Mouse (Mus musculus) embryonic facial prominence, embryonic 14.5 days (tissue): Measurements from ENCODE around the gene Dyrk1a. TPM values are rescaled to one million over a fixed set of nuclear protein-coding genes. Genes with fewer than 3 reads are reported as not detected.
A peak's percentile ranks its signal among the peaks of the same experiment; 100 is the strongest.

Source experiments
- ATAC-seq: fragments of 200-750 bp; cut with Nextera tagmentation; 2 replicates; pipeline ENCODE4 v1.8.0; 2017; ENCODE audit warnings: low read depth, moderate number of reproducible peaks, moderate TSS enrichment
- DNase-seq: peaks from one replicate; pipeline ENCODE4 v3.0.0-alpha.2; 2015; ENCODE audit warnings: low spot score
- H3K27ac ChIP-seq: fragments of 300-500 bp; sonication (generic); replicated peaks from 2 replicates; pipeline ENCODE4 v1.5.1; 2014; ENCODE audit warnings: low read depth, mild to moderate bottlenecking, low read length, moderate library complexity
- H3K27me3 ChIP-seq: fragments of 300-500 bp; sonication (generic); replicated peaks from 2 replicates; pipeline ENCODE4 v1.6.1; 2014; ENCODE audit warnings: low read length; ENCODE audit not compliant: control insufficient read depth, insufficient read depth
- H3K36me3 ChIP-seq: fragments of 300-500 bp; sonication (generic); 2 replicates; pipeline ENCODE4 v1.6.1; 2014; ENCODE audit warnings: low read length, mixed read lengths; ENCODE audit not compliant: control insufficient read depth, insufficient read depth
- H3K4me1 ChIP-seq: fragments of 300-500 bp; sonication (generic); 2 replicates; pipeline ENCODE4 v1.6.1; 2014; ENCODE audit warnings: antibody characterized with exemption, low read length; ENCODE audit not compliant: control insufficient read depth, insufficient read depth
- H3K4me2 ChIP-seq: fragments of 300-500 bp; sonication (generic); 2 replicates; pipeline ENCODE4 v1.6.1; 2014; ENCODE audit warnings: low read depth, mild to moderate bottlenecking, low read length, moderate library complexity, mixed read lengths
- H3K4me3 ChIP-seq: fragments of 300-500 bp; sonication (generic); 2 replicates; pipeline ENCODE4 v1.5.1; 2014; ENCODE audit warnings: low read depth, mild to moderate bottlenecking, low read length
- H3K9ac ChIP-seq: fragments of 300-500 bp; sonication (generic); 2 replicates; pipeline ENCODE4 v1.6.1; 2014; ENCODE audit warnings: low read depth, mild to moderate bottlenecking, low read length, moderate library complexity, mixed read lengths
- H3K9me3 ChIP-seq: fragments of 300-500 bp; sonication (generic); 2 replicates; pipeline ENCODE4 v1.6.1; 2016; ENCODE audit warnings: low read length; ENCODE audit not compliant: control insufficient read depth
- WGBS: fragments of 180-500 bp; shearing (Covaris S2); extraction: QIAGEN DNeasy Blood & Tissue Kit; methylation state at CpG from one replicate; pipeline ENCODE4 v1.1.7; 2014; 5-methylcytosine and 5-hydroxymethylcytosine counted together
- polyA plus RNA-seq: library from polyadenylated mRNA; unstranded; fragments of >200 nt; fragmentation: Nextera tagmentation; extraction: Ambion mirVana; gene quantifications from 2 replicates; pipeline ENCODE4 v1.2.1, GENCODE M21; 2014

The Dyrk1a gene
- polyA plus RNA-seq, 1 experiment from 2014 or later, result 11.2 TPM

DNA sequence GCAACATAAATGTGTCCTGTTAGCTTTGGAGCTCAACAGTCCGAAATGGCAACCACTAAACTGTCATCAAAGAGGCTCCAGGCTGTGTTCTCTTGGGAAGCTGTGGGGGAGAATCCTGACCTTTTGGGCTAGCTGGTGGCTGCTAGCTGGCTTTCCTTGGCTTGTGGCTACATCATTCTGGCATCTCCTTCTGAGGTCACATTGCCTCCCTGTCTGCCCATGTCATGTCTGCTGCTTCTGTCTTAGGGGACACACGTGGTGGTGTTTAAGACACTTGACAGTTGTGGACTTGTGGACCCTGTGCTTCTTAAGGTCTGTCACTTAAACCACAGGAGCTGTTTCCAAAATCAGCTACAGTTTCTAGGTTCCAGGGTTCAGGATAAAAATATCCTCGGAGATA is 21.7 kb downstream of the Dyrk1a start:
- no peak overlapping the region for H3K27ac ChIP-seq
- DNase-seq, result no peak
- no peaks in the 10 kb centered on the region for H3K9me3 ChIP-seq
- H3K4me2 ChIP-seq, result no peak overlapping the region
- peaks cover 20% of the 10 kb centered on the region for H3K4me1 ChIP-seq
- H3K4me3 ChIP-seq, result no peak overlapping the region
- WGBS, result 81% methylated on average over 3 of the region's 3 CpGs
- H3K36me3 ChIP-seq, result no peaks in the 10 kb centered on the region
- no peak overlapping the region for H3K9ac ChIP-seq
- ATAC-seq, result no peak
- H3K27me3 ChIP-seq, result no peaks in the 10 kb centered on the region

DNA sequence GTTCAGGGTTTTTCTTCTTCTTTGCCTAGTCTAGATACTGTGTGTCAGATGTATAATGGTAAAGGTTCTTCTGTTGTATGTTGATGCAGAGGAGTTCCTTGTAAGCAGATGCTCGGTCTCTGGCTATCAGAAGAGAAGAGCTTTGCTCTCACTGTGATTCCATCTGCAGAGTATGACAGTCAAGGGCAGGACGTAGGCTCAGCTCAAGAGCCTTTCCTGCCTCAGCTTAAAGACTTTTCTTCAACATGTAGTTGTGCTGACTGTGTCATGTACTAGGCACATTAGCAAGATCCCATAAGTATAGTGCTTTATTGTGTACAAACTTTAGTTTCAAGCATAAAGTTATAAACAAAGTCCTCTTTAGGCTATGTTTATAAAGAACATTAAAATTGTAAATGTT is 26.8 kb downstream of the Dyrk1a start:
- 79% methylated on average over 2 of the region's 2 CpGs for WGBS
- DNase-seq, result no peak
- H3K27ac ChIP-seq, result no peak overlapping the region
- H3K4me1 ChIP-seq, result peaks cover 28% of the 10 kb centered on the region
- no peak overlapping the region for H3K4me3 ChIP-seq
- H3K9ac ChIP-seq, result no peak overlapping the region
- no peaks in the 10 kb centered on the region for H3K27me3 ChIP-seq
- no peak overlapping the region for H3K4me2 ChIP-seq
- no peaks in the 10 kb centered on the region for H3K36me3 ChIP-seq
- no peaks in the 10 kb centered on the region for H3K9me3 ChIP-seq
- ATAC-seq, result no peak

DNA sequence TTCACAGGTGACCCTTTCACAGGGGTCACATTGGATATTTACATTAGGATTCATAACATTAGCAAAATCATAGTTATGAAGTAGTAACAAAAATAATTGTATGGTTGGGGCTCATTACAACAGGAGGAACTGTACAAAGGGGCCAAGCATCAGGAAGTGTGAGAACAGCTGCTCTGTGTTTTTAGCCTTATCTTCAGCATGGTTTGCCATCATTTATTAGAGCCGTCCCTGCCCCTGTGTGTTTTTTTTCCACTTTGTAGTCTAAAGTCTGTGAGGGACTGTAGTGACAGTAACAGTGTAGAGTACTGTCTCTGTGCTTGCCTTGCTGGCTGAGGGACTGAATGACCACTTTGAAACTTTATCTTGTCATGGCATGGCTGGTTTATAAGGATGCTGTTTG is 27.8 kb downstream of the Dyrk1a start:
- Histone ChIP-seq H3K9ac (no peak overlapping the region), H3K27ac (no peak overlapping the region), H3K4me1 (peaks cover 33% of the 10 kb centered on the region), H3K4me3 (no peak overlapping the region), H3K36me3 (no peaks in the 10 kb centered on the region), H3K4me2 (no peak overlapping the region), H3K9me3 (no peaks in the 10 kb centered on the region), H3K27me3 (no peaks in the 10 kb centered on the region)
- WGBS, result 33% methylated on average over 1 of the region's 1 CpGs
- no peak for ATAC-seq
- DNase-seq, result no peak

DNA sequence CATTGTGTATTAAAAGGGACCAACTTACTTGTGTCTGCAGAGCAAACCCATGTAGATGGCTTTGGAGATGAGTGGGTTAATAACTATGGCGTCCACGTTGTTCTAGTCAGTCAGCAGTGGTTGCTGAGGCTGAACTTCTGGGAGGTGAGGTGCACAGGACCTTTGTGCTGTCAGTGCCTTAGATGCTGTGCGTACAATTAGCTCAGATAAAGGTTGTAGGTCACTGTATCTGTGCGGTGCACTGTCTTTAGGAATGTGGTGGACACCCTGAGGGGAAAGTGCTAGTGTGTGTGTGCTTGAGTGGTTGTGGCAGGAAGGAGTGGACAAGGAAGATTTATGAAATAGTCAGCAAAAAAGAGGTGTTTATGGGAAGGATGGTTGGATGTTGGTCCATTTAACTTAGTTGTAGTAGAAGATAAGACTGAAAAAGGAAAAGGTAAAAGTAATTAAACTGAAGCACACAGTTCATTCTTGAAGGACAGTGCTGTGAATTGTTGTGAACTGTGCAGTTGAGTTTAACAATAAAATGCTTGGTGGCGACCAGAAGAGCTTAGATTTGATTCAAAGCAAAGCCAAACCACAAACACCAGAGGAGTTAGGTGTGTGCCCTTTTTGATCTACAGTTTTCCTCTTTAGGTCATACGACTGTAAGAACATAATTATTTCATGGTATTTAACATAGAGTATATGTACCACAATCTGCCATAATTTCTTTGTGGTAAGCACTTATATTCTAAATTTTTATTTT is 30.3 kb downstream of the Dyrk1a start:
- Histone ChIP-seq H3K9ac (no peak overlapping the region), H3K27me3 (no peaks in the 10 kb centered on the region), H3K4me3 (no peak overlapping the region), H3K27ac (no peak overlapping the region), H3K36me3 (no peaks in the 10 kb centered on the region), H3K4me2 (no peak overlapping the region), H3K4me1 (peaks cover 41% of the 10 kb centered on the region), H3K9me3 (no peaks in the 10 kb centered on the region)
- WGBS, result 34% methylated on average over 6 of the region's 6 CpGs
- ATAC-seq, result no peak
- no peak for DNase-seq

DNA sequence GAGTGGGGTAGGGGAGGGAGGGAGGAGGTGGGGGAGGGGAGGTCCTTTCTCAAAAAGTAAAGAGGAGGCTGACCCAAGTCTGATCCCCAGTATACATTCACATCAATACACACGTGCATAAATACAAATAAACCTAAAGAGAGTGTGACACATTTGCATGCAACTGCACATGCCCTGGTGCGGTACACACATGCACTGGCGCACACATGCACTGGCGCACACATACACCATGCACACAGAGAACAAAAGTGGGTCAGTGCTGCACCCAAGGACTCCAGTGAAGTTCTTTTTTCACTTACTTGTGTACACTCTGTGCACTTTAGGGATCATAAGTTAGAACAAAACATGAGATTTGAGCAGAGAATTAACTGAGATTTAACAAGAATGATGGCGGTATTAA is 31.3 kb downstream of the Dyrk1a start:
- 69% methylated on average over 5 of the region's 5 CpGs for WGBS
- Histone ChIP-seq H3K4me3 (no peak overlapping the region), H3K9ac (no peak overlapping the region), H3K27ac (no peak overlapping the region), H3K36me3 (no peaks in the 10 kb centered on the region), H3K4me2 (no peak overlapping the region), H3K4me1 (peaks cover 42% of the 10 kb centered on the region), H3K27me3 (no peaks in the 10 kb centered on the region), H3K9me3 (no peaks in the 10 kb centered on the region)
- ATAC-seq (0 out of 2 replicates have a peak, but pooled peaks have one; percentile 21), DNase-seq (no peak)

DNA sequence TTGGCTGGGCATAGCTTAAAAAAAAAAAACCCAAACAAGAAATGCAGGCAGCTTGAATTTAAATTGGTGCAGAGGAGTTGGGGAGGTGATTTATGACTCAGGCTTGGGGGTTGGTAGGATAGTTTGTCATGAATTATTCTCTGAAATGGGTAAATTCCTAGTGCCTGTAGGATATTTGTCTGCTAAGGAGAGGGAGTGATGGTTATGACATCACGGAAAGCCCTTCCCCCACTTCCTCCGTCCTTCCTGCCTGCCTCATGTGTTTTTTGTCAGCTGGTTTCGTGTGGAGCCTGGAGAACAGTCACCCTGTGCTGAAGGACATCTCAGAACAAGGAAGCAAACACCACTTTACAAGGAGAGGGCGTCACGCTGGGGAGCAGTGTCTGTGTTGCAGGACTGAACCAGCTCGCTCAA is 31.7 kb downstream of the Dyrk1a start:
- Histone ChIP-seq H3K4me1 (peaks cover 42% of the 10 kb centered on the region), H3K36me3 (no peaks in the 10 kb centered on the region), H3K9ac (no peak overlapping the region), H3K4me3 (no peak overlapping the region), H3K27ac (no peak overlapping the region), H3K9me3 (no peaks in the 10 kb centered on the region), H3K4me2 (no peak overlapping the region), H3K27me3 (no peaks in the 10 kb centered on the region)
- no peak for ATAC-seq
- peak; percentile 55 for DNase-seq
- 21% methylated on average over 6 of the region's 6 CpGs for WGBS

DNA sequence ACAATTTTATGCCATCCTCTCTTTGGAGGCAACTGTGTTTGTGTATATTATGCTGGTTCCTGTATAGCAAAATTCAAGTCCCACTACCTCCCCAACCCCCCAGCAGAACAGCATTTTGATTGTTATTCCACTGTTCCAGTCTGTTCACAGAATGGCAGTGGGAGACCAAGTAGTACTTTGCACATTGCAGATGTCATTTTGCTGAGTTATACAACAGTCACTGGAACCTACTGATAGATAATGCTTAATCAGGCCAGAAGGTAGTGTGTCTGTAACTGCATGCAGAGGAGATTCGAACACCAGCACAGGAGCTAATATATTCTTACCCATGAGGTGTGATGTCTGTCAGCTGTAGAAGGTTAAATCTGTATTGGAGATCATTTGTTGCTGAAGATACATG is 32.4 kb downstream of the Dyrk1a start:
- no peak overlapping the region; the same call in 1 of the 2 replicates for H3K27ac ChIP-seq
- H3K4me3 ChIP-seq, result no peak overlapping the region
- no peak for DNase-seq
- no peak for ATAC-seq
- H3K9me3 ChIP-seq, result no peaks in the 10 kb centered on the region
- H3K4me2 ChIP-seq, result no peak overlapping the region
- H3K9ac ChIP-seq, result no peak overlapping the region
- no peaks in the 10 kb centered on the region for H3K27me3 ChIP-seq
- no peaks in the 10 kb centered on the region for H3K36me3 ChIP-seq
- WGBS, result 83% methylated on average over 1 of the region's 1 CpGs
- peaks cover 42% of the 10 kb centered on the region for H3K4me1 ChIP-seq

DNA sequence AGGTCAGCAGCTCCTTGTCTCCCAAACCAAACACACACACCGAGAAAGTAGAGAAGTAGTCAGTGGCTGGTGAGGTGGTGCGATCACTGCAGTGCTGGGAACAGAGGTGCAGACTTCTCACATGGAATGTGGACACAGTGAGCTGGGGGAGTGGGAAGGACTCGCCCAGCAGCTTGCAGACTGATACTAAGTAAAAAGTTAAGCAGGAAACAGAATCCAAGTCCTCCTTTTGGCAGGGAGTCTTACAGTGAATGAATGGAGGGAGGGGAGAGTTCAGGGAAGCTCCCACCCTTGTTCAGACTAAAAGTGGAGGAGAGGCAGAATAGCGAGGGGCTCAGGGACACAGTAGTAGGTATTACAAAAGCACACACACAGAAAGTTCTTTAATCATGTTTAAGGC is 32.9 kb downstream of the Dyrk1a start:
- H3K9ac ChIP-seq, result no peak overlapping the region
- no peaks in the 10 kb centered on the region for H3K9me3 ChIP-seq
- H3K4me3 ChIP-seq, result no peak overlapping the region
- DNase-seq (no peak), ATAC-seq (no peak)
- H3K36me3 ChIP-seq, result no peaks in the 10 kb centered on the region
- H3K4me1 ChIP-seq, result peaks cover 41% of the 10 kb centered on the region
- H3K4me2 ChIP-seq, result no peak overlapping the region
- H3K27me3 ChIP-seq, result no peaks in the 10 kb centered on the region
- no peak overlapping the region for H3K27ac ChIP-seq
- WGBS, result 70% methylated on average over 4 of the region's 4 CpGs

DNA sequence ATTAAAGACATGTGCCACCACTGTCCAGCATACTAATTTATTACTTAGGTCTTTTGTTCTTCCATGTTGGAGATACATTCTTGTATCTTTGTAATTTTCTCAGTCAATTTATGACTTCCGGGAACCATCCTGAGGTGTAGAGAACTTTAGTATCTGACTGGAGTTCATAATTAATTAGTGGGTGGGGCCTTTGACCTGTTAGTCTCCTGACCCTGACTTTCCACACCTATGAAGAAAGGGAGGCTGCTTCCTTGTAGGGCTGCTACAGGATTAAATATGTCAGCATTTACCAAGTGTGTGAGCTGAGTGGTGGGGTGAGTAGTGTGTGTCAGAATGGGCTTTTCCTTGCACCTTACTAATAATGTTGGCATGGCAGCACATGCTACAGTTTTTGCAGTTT is 36.4 kb downstream of the Dyrk1a start:
- no peak for DNase-seq
- H3K36me3 ChIP-seq, result no peaks in the 10 kb centered on the region
- H3K4me3 ChIP-seq, result no peak overlapping the region
- WGBS, result 85% methylated on average over 1 of the region's 1 CpGs
- no peaks in the 10 kb centered on the region for H3K27me3 ChIP-seq
- no peak for ATAC-seq
- no peak overlapping the region for H3K4me2 ChIP-seq
- H3K27ac ChIP-seq, result no peak overlapping the region
- peaks cover 21% of the 10 kb centered on the region for H3K4me1 ChIP-seq
- no peak overlapping the region for H3K9ac ChIP-seq
- H3K9me3 ChIP-seq, result no peaks in the 10 kb centered on the region
